Mouse (Mus musculus) inflammation-experienced regulatory T-cells, adult 16 weeks (primary cell): ENCODE measurements around the gene Kcnma1. TPM values are rescaled to one million over a fixed set of nuclear protein-coding genes. Genes with fewer than 3 reads are reported as not detected.

Experiments used
- polyA plus RNA-seq: library from polyadenylated mRNA; unstranded; fragments of 100-300 nt; shearing (Covaris generic); gene quantifications from one replicate; pipeline ENCODE4 v1.2.1, GENCODE M21; 2017

The Kcnma1 gene
- polyA plus RNA-seq = not detected

GRCm38 (mm10) chr14:24014391-24014790 is at the start of gene Kcnma1:
Gene Kcnma1, minus strand, starts transcription at chr14:24014491.

Other genes starting within 250 kb of the Kcnma1 start
- 0.56 TPM for gene Dlg5, start 231.4 kb upstream of the Kcnma1 start, polyA plus RNA-seq